Mouse (Mus musculus) G1E (cell line): ENCODE results near the gene Olfm1. TPM values are rescaled to one million over a fixed set of nuclear protein-coding genes. Genes with fewer than 3 reads are reported as not detected.

Experiments
- ATAC-seq: 2 replicates; pipeline ENCODE4 v1.8.0; 2016; ENCODE audit warnings: mild to moderate bottlenecking; ENCODE audit not compliant: insufficient number of reproducible peaks, poor library complexity, low FRiP score, severe bottlenecking; ENCODE audit errors: extremely low read depth
- DNase-seq: peaks from one replicate; pipeline ENCODE4 v3.0.0; 2012; ENCODE audit warnings: low spot score
- H3K27me3 ChIP-seq: 2 replicates; pipeline ENCODE4 v1.6.1; 2012; ENCODE audit warnings: mild to moderate bottlenecking, low read length, inconsistent platforms; ENCODE audit not compliant: insufficient read depth
- H3K36me3 ChIP-seq: replicated peaks from 2 replicates; pipeline ENCODE3; 2012; ENCODE audit warnings: mild to moderate bottlenecking, inconsistent platforms
- H3K4me1 ChIP-seq: 2 replicates; pipeline ENCODE4 v1.6.1; 2012; ENCODE audit warnings: low read depth, low read length, inconsistent platforms, mixed read lengths; ENCODE audit not compliant: insufficient read depth
- H3K4me3 ChIP-seq: 2 replicates; pipeline ENCODE4 v1.5.1; 2012; ENCODE audit warnings: low read depth, mild to moderate bottlenecking, inconsistent platforms, low read length, moderate library complexity, mixed read lengths
- H3K9me3 ChIP-seq: replicated peaks from 2 replicates; pipeline ENCODE4 v1.6.1; 2012; ENCODE audit warnings: inconsistent platforms
- CTCF ChIP-seq: IDR thresholded peaks from 2 replicates; pipeline ENCODE4 v1.5.1; 2012; ENCODE audit warnings: low read depth, low read length, inconsistent platforms, mixed read lengths
- GATA1 ChIP-seq: IDR thresholded peaks from 2 replicates; pipeline ENCODE4 v1.6.1; 2012; ENCODE audit warnings: borderline replicate concordance, low read length, inconsistent platforms, mixed read lengths
- GATA2 ChIP-seq: IDR thresholded peaks from 2 replicates; pipeline ENCODE4 v1.6.1; 2012; ENCODE audit warnings: low read depth, low read length, inconsistent platforms, borderline replicate concordance
- POLR2AphosphoS5 ChIP-seq: IDR thresholded peaks from 2 replicates; pipeline ENCODE4 v1.6.1; 2012; ENCODE audit warnings: low read depth, low read length, inconsistent platforms; ENCODE audit not compliant: insufficient replicate concordance
- TAL1 ChIP-seq: conservative IDR thresholded peaks from 2 replicates; pipeline ENCODE4 v1.6.1; 2012; ENCODE audit warnings: low read depth, low read length, inconsistent platforms, mixed read lengths
- polyA plus RNA-seq: library from polyadenylated mRNA; stranded (reverse); fragments of >175 nt; gene quantifications from 2 replicates; pipeline ENCODE4 v1.2.3, GENCODE M21; 2012
- total RNA-seq, 2 experiments: library from RNA; stranded (forward) in 1 of 2; stranded (reverse) in 1 of 2; fragments of 200-1000 nt in 1 of 2; fragments of >200 nt in 1 of 2; fragmentation: Nextera tagmentation in 1 of 2; gene quantifications; 2 replicates each; pipeline ENCODE4 v1.2.3; 2014 to 2017

The Olfm1 gene
- total and polyA plus RNA-seq, 3 experiments: 0.08 to 0.11 TPM; not detected in 1

GRCm38 (mm10) chr2:28201441-28201841 is 8.6 kb downstream of the Olfm1 start:
- H3K4me1 ChIP-seq: peaks cover 19% of the 10 kb centered on the region
- no peak for TF ChIP-seq GATA1
- TF ChIP-seq CTCF: no peak
- no peak for TF ChIP-seq TAL1
- no peak for TF ChIP-seq POLR2AphosphoS5
- TF ChIP-seq GATA2: no peak
- no peak for ATAC-seq

GRCm38 (mm10) chr2:28204167-28204566 is 11.4 kb downstream of the Olfm1 start:
- peak; percentile 94 for TF ChIP-seq CTCF
- no peak for TF ChIP-seq TAL1
- no peak overlapping the region for H3K4me3 ChIP-seq
- 0 out of 2 replicates have a peak, but pooled peaks cover 2% of the 10 kb centered on the region for H3K9me3 ChIP-seq
- peaks cover 70% of the 10 kb centered on the region for H3K27me3 ChIP-seq
- ATAC-seq: peak; percentile 15; the same call in 1 of the 2 replicates
- DNase-seq: peak; percentile 71
- H3K4me1 ChIP-seq: peaks cover 19% of the 10 kb centered on the region
- no peaks in the 10 kb centered on the region for H3K36me3 ChIP-seq

More at GRCm38 (mm10) chr2:28201441-28201841, 8.6 kb downstream of the Olfm1 start:
- no peak for DNase-seq
- Histone ChIP-seq H3K9me3 (0 out of 2 replicates have a peak, but pooled peaks cover 2% of the 10 kb centered on the region), H3K4me3 (no peak overlapping the region), H3K27me3 (peaks cover 69% of the 10 kb centered on the region), H3K36me3 (no peaks in the 10 kb centered on the region)

- ATAC-seq (no peak), DNase-seq (no peak)
- Histone ChIP-seq H3K4me3 (no peak overlapping the region), H3K27me3 (peaks cover 68% of the 10 kb centered on the region), H3K36me3 (no peaks in the 10 kb centered on the region), H3K9me3 (0 out of 2 replicates have a peak, but pooled peaks cover 2% of the 10 kb centered on the region), H3K4me1 (peaks cover 19% of the 10 kb centered on the region)
- TF ChIP-seq GATA1 (no peak), POLR2AphosphoS5 (no peak), CTCF (no peak), TAL1 (no peak)
These were observed 12.1 kb downstream of the Olfm1 start for GRCm38 (mm10) chr2:28204677-28205466.

DNA sequence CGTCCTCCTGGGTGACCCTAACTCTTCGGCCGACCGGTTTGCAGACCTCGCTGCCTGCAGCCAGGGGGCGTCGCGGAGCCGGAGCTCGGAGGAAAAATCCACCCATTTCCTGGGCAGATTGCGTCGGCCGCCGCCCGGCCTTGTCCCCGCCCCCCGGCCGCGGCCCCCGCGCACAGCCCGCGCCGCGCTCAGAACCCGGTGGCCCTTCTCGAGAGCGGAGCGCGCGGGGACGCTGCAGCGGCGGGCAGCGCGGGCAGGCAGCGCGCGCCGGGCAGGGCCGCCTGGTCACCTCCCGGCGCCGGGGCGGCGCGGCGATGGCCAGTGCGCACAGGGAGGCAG is 12.6 kb downstream of the Olfm1 start:
- no peaks in the 10 kb centered on the region for H3K36me3 ChIP-seq
- peaks cover 19% of the 10 kb centered on the region for H3K4me1 ChIP-seq
- no peak overlapping the region for H3K4me3 ChIP-seq
- no peak for TF ChIP-seq GATA2
- TF ChIP-seq CTCF: no peak
- TF ChIP-seq POLR2AphosphoS5: no peak
- TF ChIP-seq GATA1: no peak
- TF ChIP-seq TAL1: no peak
- H3K27me3 ChIP-seq: peaks cover 64% of the 10 kb centered on the region
- no peak for ATAC-seq
- no peak for DNase-seq
- H3K9me3 ChIP-seq: 0 out of 2 replicates have a peak, but pooled peaks cover 2% of the 10 kb centered on the region

DNA sequence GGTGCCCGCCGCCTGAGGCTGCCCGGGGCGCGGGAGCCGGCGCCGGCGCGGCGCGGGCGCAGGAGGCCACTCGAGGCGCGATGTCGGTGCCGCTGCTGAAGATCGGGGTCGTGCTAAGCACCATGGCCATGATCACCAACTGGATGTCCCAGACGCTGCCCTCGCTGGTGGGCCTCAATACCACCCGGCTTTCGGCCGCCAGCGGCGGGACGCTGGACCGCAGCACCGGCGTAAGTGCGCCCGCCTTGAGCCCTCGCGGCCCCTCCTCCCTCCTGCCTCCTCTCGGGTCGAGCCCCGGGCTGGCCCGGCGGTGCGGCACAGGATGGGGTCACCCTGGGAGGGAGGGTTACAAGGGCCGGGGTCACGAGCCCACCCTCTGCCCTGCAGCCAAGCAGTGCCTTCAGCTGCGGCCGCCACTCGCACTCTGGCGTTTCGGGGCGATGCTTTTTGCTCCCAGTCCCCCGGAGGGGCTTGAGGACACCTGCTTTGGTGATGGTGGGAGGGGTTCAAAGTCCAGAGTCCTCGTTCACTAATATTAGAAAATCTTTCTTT is 13.2 kb downstream of the Olfm1 start:
- Histone ChIP-seq H3K4me1 (peaks cover 19% of the 10 kb centered on the region), H3K4me3 (no peak overlapping the region; the same call in 1 of the 2 replicates), H3K9me3 (0 out of 2 replicates have a peak, but pooled peaks cover 2% of the 10 kb centered on the region), H3K36me3 (no peaks in the 10 kb centered on the region), H3K27me3 (peaks cover 61% of the 10 kb centered on the region)
- TF ChIP-seq GATA2 (no peak), CTCF (no peak), TAL1 (no peak), POLR2AphosphoS5 (no peak), GATA1 (no peak)
- ATAC-seq: no peak
- DNase-seq: no peak

GRCm38 (mm10) chr2:28206472-28206871 is 13.7 kb downstream of the Olfm1 start:
- DNase-seq (no peak), ATAC-seq (no peak)
- H3K4me3 ChIP-seq: no peak overlapping the region
- TF ChIP-seq TAL1 (no peak), POLR2AphosphoS5 (no peak)
- peaks cover 14% of the 10 kb centered on the region for H3K4me1 ChIP-seq
- no peaks in the 10 kb centered on the region for H3K36me3 ChIP-seq
- H3K27me3 ChIP-seq: peaks cover 60% of the 10 kb centered on the region
- 0 out of 2 replicates have a peak, but pooled peaks cover 2% of the 10 kb centered on the region for H3K9me3 ChIP-seq
